Mouse (Mus musculus) forebrain, embryonic 10.5 days (tissue): ENCODE measurements around the gene Calm1. TPM values are rescaled to one million over a fixed set of nuclear protein-coding genes. Genes with fewer than 3 reads are reported as not detected.
"Not testable (repeated sequence)": the region's sequence is repeated elsewhere in the genome, so short reads cannot be mapped to it uniquely, and the experiment has no call there.

Experiments used
- DNase-seq: peaks from one replicate; pipeline ENCODE4 v3.0.0-alpha.2; 2017; ENCODE audit warnings: low spot score; ENCODE audit errors: extremely low spot score
- H3K27ac ChIP-seq: fragments of 300-500 bp; sonication (generic); 2 replicates; pipeline ENCODE4 v1.5.1; 2016; ENCODE audit warnings: mild to moderate bottlenecking
- H3K27me3 ChIP-seq: fragments of 300-500 bp; sonication (generic); 2 replicates; pipeline ENCODE4 v1.6.1; 2016; ENCODE audit warnings: mild to moderate bottlenecking; ENCODE audit not compliant: poor library complexity, severe bottlenecking
- H3K36me3 ChIP-seq: fragments of 300-500 bp; sonication (generic); replicated peaks from 2 replicates; pipeline ENCODE4 v1.6.1; 2016; ENCODE audit warnings: mild to moderate bottlenecking, moderate library complexity
- H3K4me1 ChIP-seq: fragments of 300-500 bp; sonication (generic); 2 replicates; pipeline ENCODE4 v1.6.1; 2016
- H3K4me3 ChIP-seq: fragments of 300-500 bp; sonication (generic); 2 replicates; pipeline ENCODE4 v1.5.1; 2016; ENCODE audit warnings: mild to moderate bottlenecking, moderate library complexity
- H3K9me3 ChIP-seq: fragments of 300-500 bp; sonication (generic); 2 replicates; pipeline ENCODE4 v1.6.1; 2016; ENCODE audit warnings: mild to moderate bottlenecking, moderate library complexity
- WGBS: fragments of 180-500 bp; shearing (Covaris S2); methylation state at CpG from one replicate; pipeline ENCODE4 v1.1.7; 2016; 5-methylcytosine and 5-hydroxymethylcytosine counted together
- polyA plus RNA-seq: library from polyadenylated mRNA; unstranded; fragments of >200 nt; fragmentation: Nextera tagmentation; extraction: Ambion mirVana; gene quantifications from 2 replicates; pipeline ENCODE4 v1.2.1, GENCODE M21; 2016

Calm1 gene
- polyA plus RNA-seq, 1 experiment from 2014 or later = 1,251 TPM

DNA sequence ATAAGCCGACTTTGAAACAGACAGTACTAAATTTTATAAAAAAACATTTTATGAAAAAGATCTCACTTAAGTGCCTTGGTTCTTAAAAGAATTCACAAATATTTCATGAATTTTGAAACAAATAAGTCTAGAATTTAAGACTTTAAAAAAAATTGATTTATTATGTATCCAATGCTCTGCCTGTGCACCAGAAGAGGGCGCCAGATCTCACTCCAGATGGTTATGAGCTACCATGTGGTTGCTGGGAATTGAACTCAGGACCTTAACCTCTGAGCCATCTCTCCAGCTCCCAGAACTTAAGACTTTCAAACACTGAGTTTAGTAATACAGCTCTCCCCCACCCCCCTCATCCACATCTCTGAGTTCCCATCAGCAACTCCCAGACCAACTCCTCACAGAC lies 16.6 kb upstream of the Calm1 start:
- H3K27ac ChIP-seq = no peak overlapping the region

DNA sequence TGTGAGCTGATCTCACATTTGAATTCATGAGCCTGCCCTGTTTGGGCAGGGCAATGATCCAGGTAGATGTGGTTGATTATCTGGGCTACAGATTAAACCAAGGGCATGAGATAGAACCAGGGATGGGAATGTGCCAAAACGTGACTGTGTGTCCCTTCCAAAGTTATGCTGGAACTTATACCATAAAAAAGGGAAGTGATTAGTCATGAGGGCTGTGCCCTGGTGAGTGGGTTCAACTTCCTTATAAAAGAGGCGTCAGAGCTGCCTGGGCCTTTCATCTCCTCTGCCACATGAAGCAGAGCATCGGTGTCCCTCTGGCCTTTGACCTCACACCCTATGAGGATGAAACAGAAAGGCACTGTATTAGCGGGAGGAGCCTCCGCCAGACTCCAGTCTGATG lies 15.3 kb upstream of the Calm1 start:
- Histone ChIP-seq H3K4me1 (peaks cover 32% of the 10 kb centered on the region), H3K4me3 (no peak overlapping the region), H3K27ac (no peak overlapping the region), H3K27me3 (no peaks in the 10 kb centered on the region), H3K9me3 (peaks cover 4% of the 10 kb centered on the region), H3K36me3 (no peaks in the 10 kb centered on the region)
- no peak for DNase-seq
- WGBS = 80% methylated on average over 5 of the region's 5 CpGs

More for the DNA sequence above, 16.6 kb upstream of the Calm1 start:
- Histone ChIP-seq H3K9me3 (peaks cover 4% of the 10 kb centered on the region), H3K4me1 (peaks cover 35% of the 10 kb centered on the region), H3K27me3 (no peaks in the 10 kb centered on the region), H3K36me3 (no peaks in the 10 kb centered on the region), H3K4me3 (no peak overlapping the region)
- DNase-seq = no peak
- 86% methylated on average over 2 of the region's 2 CpGs for WGBS

DNA sequence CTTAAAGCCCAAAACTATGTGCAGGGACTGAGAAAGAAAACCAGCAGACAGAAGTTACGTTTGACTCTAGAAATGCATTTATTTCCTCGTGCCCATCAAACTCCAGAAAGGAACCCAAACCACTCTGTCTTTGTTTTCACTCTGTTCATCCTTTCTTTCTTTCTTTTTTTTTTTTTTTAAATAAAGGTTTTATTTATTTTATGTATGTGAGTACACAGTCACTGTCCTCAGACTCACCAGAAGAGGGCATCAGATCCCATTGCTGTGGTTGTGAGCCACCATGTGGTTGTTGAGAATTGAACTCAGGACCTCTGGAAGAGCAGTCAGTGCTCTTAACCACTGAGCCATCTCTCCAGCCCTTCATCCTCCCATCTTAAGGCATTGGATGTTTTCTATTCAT lies 14.3 kb upstream of the Calm1 start:
- not testable (repeated sequence) for H3K9me3 ChIP-seq, H3K4me3 ChIP-seq, H3K27me3 ChIP-seq, DNase-seq, H3K27ac ChIP-seq, H3K36me3 ChIP-seq
- peaks cover 24% of the 10 kb centered on the region for H3K4me1 ChIP-seq
- WGBS = 89% methylated on average over 2 of the region's 2 CpGs

DNA sequence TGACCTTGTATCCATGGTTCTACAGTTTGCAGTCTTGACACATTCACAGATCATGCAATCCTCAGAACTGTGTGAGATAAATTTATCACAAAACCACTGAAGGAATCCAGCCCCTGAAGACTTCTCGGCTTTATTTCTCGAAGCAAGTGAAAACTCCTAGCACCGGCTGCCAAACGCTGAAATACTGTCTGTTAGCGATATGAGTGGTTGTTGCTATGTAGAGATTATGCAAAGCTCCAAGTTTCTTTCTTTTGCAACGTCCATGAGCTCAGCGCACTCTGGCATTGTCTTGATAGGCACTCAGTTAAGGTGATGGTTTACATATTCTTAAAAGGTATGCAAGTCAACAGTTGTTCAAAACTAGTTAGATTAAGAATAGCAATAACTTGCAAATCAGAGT lies 13.3 kb upstream of the Calm1 start:
- peaks cover 24% of the 10 kb centered on the region for H3K4me1 ChIP-seq
- peak overlapping the region; percentile 66; the same call in 1 of the 2 replicates for H3K4me3 ChIP-seq
- WGBS = 84% methylated on average over 7 of the region's 7 CpGs

DNA sequence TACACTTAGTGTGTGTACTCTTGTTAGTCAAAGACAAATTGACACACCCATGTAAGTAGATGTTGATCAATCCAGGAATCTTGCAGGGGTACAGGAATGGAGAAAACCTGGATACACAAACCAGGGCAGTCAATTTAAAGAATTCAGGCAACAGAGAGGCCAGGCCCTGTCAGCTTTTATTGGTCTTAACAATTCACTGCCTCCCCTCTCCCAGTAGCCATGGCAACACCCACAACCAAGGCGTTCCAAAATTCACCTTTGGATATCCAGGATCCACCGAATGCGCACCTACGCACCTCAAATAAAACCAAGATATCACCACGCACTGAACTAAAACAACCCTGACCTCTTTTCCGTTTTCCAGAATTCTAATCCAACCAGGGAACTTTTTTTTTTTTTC lies 12.9 kb upstream of the Calm1 start:
- H3K4me1 ChIP-seq = peaks cover 24% of the 10 kb centered on the region
- WGBS = 12% methylated on average over 6 of the region's 6 CpGs

More for the DNA sequence above, 13.3 kb upstream of the Calm1 start:
- Histone ChIP-seq H3K9me3 (peaks cover 4% of the 10 kb centered on the region), H3K27ac (peak overlapping the region; percentile 97), H3K27me3 (no peaks in the 10 kb centered on the region), H3K36me3 (no peaks in the 10 kb centered on the region)
- DNase-seq = no peak

DNA sequence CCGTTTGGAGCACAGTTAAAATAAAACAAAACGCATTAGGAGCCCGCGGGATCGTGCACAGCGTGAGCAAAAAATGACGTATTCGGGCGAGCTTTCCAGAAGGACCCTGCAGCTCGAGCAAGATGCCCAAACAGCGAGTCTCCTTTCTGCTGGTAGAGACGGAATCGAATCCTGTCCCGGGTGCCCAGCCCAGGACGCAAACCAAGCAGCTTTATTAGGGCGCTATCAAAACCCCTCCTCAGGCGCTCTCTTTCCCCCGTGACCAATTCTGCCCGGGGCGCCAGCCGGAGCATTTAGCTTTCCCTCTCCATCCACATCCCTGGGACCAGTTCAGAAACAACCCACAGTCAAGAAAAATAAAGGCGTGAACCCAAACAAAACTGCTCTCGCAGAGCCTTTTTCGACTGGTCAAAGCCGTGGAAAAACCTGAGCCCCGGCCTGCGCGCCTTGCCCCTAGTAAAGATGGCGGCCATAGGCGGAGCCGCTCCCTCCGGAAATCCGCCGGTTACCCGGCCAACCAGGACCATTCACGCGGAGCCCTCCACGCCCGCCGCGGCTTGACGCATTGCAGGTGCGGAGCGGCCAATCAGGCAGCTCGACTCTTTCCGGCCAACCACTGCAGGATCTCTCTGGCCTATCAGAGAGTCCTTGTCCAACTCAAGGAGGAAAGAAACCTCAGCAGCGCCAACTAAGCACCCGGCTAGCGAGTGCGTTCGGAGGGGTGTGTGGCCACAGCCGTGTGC lies 12.1 kb upstream of the Calm1 start:
- Histone ChIP-seq H3K9me3 (peaks cover 4% of the 10 kb centered on the region), H3K27me3 (no peaks in the 10 kb centered on the region), H3K36me3 (no peaks in the 10 kb centered on the region), H3K4me1 (peaks cover 28% of the 10 kb centered on the region), H3K27ac (peak overlapping the region; percentile 97), H3K4me3 (peak overlapping the region; percentile 66)
- peak; percentile 99 for DNase-seq
- under 1% methylated on average over 52 of the region's 52 CpGs for WGBS

More for the DNA sequence above, 12.9 kb upstream of the Calm1 start:
- peak overlapping the region; percentile 66 for H3K4me3 ChIP-seq
- peak; percentile 46 for DNase-seq
- no peaks in the 10 kb centered on the region for H3K27me3 ChIP-seq
- no peaks in the 10 kb centered on the region for H3K36me3 ChIP-seq
- H3K9me3 ChIP-seq = peaks cover 4% of the 10 kb centered on the region
- peak overlapping the region; percentile 97 for H3K27ac ChIP-seq

DNA sequence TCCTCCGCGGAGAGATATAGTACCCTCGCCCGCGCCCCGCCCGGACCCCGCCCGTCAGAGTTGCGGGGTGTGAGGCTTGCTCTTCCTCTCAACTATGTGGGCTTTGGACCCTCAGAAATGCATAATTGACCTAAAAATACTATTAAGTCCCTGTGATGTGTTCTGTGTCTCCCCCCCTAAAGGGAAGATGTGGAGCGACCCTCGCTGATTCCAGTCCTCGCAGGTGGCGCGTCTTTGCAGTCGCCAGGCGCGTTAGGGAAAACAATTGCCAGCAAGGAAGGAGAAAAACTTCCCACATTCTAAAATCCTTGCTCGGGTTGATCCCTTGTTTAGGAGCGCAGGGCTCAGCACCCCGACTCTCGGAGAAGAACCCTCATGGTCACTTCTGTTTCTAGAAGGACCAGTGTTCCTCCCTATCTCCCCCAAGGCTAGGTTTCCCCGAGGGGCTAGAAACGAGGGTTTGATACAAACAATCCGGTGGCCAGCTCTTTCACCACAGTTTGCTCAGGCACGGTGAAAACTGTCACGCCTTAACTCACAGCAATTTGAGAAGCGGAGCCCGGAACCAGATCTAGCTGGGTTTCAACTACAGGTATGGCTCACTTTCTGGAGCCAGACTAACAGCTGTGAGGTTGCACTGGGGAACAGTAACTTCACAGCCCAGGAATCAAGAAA lies 11.3 kb upstream of the Calm1 start:
- no peak for DNase-seq
- no peaks in the 10 kb centered on the region for H3K36me3 ChIP-seq
- H3K27ac ChIP-seq = peak overlapping the region; percentile 97
- peaks cover 3% of the 10 kb centered on the region for H3K9me3 ChIP-seq
- peaks cover 34% of the 10 kb centered on the region for H3K4me1 ChIP-seq
- H3K4me3 ChIP-seq = peak overlapping the region; percentile 66
- no peaks in the 10 kb centered on the region for H3K27me3 ChIP-seq
- 1% methylated on average over 29 of the region's 29 CpGs for WGBS

DNA sequence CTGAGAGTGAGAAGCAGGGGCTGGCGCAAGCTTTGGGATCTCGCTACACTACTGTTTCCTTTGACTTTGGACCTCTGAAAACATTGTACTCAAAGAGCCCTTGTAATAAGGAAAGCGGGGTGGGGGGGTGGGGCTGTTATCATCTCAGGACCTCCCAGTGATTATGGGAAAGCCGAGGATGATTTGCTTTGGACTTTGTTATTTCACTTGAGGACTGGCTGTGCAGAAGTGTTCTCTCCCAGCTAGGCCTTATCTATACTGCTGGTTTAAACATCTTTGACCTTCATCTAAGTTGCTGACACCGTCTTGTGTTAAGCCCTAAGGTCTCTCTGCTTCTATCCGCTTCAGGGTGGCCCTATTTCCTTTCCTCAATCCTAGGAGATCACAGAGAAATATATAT lies 8.4 kb upstream of the Calm1 start:
- no peak for DNase-seq
- Histone ChIP-seq H3K9me3 (no peaks in the 10 kb centered on the region), H3K27me3 (no peaks in the 10 kb centered on the region), H3K4me1 (peaks cover 30% of the 10 kb centered on the region), H3K36me3 (no peaks in the 10 kb centered on the region), H3K4me3 (no peak overlapping the region), H3K27ac (no peak overlapping the region)
- 92% methylated on average over 6 of the region's 6 CpGs for WGBS

DNA sequence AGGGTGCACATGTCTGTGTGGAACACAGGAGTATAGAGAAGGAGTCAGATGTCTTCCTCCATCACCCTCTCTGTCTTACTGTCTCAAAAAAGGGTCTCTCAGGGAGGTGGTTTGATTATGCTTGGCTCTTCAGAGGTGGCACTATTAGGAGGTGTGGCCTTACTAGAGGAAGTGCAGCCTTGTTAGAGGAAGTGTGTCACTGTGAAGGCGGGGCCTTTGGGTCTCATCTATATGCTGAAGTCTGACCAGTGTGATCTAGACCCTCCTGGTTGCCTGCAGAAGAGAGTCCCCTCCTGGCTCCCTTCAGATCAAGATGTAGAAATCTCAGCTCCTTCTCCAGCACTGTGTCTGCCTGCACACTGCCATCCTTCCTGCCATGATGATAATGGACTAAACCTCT lies 5.1 kb upstream of the Calm1 start:
- H3K4me3 ChIP-seq = no peak overlapping the region
- no peaks in the 10 kb centered on the region for H3K36me3 ChIP-seq
- no peak overlapping the region for H3K27ac ChIP-seq
- no peaks in the 10 kb centered on the region for H3K9me3 ChIP-seq
- no peaks in the 10 kb centered on the region for H3K27me3 ChIP-seq
- WGBS = 95% methylated on average over 1 of the region's 1 CpGs
- H3K4me1 ChIP-seq = peaks cover 16% of the 10 kb centered on the region
- DNase-seq = no peak

DNA sequence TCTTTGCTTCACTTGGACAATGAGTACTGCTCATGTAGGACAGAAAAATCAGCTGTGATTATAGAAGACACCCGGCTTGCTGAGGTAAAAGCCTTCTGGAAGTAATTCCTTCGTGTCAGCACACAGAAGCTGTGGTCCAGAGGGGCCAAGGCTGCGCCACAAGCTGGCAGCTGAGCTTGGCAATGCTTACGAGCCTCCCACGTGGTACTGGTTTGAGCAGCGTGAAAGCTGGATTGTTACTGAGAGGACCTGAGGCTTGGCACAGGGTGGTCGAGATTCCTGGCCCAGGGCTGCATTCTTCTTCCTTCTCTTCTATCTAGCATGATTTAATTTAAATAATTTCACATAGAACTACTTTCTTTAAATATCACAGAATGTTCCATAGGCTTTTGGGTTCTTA lies 2.4 kb upstream of the Calm1 start:
- no peaks in the 10 kb centered on the region for H3K27me3 ChIP-seq
- WGBS = 71% methylated on average over 7 of the region's 7 CpGs
- peaks cover 34% of the 10 kb centered on the region for H3K4me1 ChIP-seq
- no peaks in the 10 kb centered on the region for H3K9me3 ChIP-seq
- no peak for DNase-seq
- H3K4me3 ChIP-seq = no peak overlapping the region
- no peak overlapping the region for H3K27ac ChIP-seq
- H3K36me3 ChIP-seq = no peaks in the 10 kb centered on the region

DNA sequence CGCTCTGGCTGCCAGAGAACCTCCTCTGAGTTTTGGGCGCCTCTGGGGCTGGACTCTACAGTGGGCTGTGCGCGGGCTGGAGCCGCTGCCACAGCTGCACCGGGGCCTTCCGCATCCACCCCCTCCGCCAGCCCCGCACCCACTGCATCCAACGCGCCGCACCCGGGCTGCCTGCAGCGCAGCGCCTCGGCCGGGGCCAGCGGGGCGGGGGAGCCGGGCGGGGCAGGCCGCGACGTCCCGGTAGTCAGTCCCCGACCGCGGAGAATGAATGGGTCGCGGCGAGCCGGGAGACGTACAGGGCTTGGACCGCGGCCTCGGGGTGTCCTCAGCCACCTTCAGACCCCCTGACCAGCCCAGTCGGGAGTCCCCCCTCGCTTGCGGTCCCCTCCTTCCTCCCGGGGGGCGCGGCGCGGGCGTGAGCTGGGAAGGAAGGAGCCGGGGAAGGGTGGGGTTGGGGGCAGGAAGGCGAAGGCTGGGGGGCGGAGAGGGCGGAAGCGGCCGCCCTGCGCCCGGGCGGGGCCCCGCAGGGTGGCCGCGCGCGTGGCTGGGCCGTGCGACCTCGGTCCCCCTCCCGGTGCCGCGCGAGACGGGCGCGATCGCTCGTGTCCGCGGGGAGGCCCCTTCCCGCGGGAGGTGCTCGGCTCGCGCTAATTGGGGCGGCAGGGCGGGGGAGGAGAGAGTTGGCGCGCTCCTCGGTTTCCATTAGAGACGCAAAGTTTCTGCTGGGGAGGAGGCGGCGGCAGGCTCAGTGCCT lies 833 bp downstream of the Calm1 start:
- Histone ChIP-seq H3K4me3 (peak overlapping the region; percentile 86), H3K9me3 (no peaks in the 10 kb centered on the region), H3K4me1 (peaks cover 38% of the 10 kb centered on the region), H3K36me3 (peaks cover 29% of the 10 kb centered on the region), H3K27me3 (no peaks in the 10 kb centered on the region), H3K27ac (peak overlapping the region; percentile 95)
- DNase-seq = peak; percentile 44
- WGBS = under 1% methylated on average over 74 of the region's 86 CpGs

DNA sequence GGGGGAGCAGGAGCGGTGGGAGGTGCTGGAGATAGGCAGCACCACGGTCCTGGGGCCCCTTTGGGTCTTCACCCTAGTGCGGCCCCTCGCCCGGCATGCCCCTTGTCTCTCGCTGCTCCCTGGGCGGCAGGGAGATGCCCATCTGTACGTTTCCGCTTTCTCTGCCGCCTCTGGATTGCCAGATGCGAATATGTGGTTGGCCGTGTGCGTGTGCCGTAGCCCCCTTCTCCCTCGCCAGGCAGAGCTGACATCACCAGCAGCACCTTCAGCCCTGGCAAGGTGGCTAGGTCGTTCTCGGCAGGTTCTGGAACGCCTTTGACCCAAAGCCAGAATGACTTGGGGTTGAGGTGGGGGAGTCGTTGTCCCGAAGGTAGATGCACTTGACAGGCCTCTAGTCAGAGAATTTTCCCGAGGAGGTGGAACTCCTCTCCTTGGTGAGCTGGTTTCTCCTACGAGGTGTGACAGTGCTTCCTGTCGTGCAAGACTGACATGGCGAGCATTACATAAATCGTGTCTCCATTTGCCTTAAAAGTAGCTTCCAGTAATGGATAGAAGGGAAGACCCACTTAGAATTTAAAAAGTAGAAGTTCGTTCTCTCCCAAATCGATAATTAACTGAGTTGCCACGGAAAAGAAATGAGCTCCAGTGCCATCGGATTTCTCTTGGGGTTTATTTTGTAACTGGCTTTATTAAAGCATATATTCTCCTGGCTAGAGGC lies 1.6 kb downstream of the Calm1 start:
- Histone ChIP-seq H3K9me3 (no peaks in the 10 kb centered on the region), H3K36me3 (peaks cover 37% of the 10 kb centered on the region), H3K27me3 (no peaks in the 10 kb centered on the region), H3K27ac (peak overlapping the region; percentile 95), H3K4me1 (peaks cover 38% of the 10 kb centered on the region), H3K4me3 (peak overlapping the region; percentile 86)
- DNase-seq = peak; percentile 50
- WGBS = 9% methylated on average over 29 of the region's 29 CpGs
